Mouse (Mus musculus) heart, postnatal 4 days (tissue): Measurements from ENCODE around the gene Pcif1. TPM values are rescaled to one million over a fixed set of nuclear protein-coding genes. Genes with fewer than 3 reads are reported as not detected.

Source experiments
- DNase-seq: peaks from one replicate; pipeline ENCODE4 v3.0.0; 2021
- total RNA-seq, 2 experiments: library from RNA; stranded (reverse); gene quantifications; 2 replicates each; pipeline ENCODE4 v1.2.3; 2021

Pcif1 gene
- total RNA-seq, 2 experiments from 2014 or later, result 47.0 to 48.2 TPM

DNA sequence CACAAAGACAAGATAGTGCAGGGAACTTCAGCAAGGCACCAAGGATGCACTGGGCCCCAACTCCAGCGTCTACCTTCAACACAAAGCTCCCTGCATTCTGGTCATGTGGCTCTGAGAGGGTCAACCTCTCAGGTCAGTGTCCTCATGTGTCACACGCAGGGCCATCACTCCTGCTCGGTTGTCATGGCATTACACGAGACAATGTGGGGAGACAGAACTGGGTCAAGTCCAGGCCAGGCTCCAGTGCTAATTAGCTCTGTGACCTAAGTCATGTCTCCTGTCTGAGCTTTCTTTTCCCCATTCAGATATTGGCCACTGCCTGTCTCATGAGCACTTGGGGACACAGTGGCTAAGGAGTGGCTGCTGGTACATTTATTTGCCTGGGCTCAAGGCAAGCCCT, 44.2 kb downstream of the Pcif1 start:
- no peak for DNase-seq

DNA sequence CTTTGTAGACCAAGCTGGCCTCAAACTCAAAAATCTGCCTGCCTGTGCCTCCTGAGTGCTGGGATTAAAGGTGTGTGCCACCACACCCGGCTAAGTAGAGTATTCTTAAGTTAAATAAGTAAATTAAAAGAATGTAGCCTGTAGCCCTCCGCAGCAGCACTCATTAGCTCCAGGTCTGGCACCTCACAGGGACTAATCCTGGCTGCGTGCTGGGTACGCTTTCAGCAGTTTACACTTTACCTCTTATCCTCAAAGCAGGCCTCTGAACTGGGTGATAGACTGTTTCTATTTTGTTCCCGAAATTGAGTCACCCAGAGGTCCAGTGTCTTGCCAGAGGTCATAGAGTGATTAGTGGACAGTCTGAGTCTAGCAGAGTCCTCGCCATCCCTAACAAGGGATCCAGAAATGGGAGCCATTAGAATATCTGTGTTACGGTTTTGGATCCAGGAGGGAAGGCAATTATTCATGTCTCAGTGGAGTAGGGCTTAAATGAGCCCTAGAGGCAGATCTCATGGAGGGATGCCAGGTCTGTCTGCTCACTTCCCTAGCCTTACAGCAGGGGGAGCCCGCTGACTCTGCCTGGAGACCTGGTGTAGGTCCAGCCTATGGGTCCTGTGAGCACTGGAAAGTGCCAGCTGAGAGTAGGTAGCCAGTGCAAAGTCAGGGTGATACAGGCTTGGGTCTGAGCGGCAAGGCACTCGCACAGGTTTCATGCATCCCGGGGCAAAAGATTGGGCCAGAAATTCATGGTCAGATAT, 45.2 kb downstream of the Pcif1 start:
- DNase-seq, result peak; percentile 94

DNA sequence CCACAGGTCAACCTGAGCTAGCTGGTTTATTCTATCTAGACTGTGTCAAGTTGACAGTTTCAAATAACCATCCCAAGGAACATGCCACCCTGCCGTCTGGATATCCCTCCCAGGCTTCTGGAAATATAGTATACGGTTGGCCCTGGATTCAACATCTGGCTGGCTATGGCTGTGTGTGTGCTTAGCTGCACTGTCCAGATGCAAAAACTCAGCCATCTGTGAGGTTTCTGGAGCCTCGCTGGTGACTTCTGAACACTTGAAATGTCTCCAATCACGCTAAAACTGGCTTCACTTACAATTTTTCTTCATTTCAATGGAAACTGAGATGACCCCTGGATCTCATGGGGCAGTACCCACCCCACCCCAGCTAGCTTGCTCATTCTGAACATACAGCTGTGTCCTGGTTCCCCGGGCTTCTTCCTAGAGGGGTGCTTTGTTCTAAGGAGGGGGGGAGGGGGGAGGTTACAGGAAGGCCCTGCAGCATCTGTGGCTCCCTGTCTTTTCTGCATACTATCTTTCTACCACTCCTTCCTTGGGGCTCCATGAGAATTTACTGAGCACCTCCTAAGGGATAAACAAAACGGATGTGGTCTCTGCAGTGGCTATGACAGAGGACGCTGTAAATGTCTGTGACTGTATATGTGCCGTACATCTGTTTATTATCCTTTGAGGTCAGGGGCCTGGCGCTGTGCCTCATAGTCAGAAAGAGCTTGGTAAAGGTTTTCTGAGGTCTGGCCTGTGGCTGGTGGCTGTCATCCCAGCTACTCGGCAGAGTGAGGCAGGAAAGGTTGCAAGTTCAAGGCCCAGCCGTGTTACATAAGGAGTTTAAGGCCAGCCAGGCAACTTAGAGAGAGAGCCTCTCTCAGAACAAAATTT, 51.8 kb downstream of the Pcif1 start:
- peak; percentile 38 for DNase-seq

DNA sequence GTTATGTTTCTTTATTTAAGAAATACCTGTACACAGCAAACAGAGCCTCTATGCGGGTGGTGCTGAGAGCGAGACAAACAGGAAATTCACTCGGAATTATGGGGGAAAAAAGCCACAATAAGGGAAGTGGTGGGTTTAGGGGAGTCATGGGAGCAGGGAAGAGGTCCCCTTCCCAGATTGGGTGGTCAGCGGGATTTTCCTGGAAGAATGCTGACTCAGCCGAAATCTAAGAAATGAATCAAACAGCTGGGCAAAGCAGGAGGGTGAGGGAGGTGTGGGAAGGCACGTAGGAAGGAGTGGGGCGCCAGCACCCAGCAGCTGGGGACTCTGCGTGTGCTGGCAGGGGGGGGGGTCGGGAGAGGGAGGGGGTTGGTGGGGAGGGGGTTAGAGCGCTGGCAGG, 54.4 kb downstream of the Pcif1 start:
- no peak for DNase-seq

DNA sequence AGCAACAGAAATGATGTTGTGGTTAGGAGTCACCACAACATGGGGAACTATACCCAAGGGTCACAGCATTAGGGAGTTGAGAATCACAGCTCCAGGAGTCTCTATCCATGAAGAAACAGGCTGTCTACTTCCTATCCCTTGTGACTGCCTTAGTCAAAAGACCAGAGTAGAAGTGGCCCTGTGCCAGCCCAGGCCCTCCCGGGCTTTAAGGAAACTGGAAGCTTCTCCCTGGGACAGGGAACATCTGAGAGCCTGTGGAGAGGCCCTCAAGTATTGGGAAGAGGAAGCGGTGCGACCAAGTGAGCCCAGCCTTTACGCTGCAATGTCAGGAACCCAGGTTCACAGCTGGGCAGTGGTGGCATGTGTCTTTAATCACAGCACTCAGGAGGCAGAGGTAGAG, 56.9 kb downstream of the Pcif1 start:
- no peak for DNase-seq

DNA sequence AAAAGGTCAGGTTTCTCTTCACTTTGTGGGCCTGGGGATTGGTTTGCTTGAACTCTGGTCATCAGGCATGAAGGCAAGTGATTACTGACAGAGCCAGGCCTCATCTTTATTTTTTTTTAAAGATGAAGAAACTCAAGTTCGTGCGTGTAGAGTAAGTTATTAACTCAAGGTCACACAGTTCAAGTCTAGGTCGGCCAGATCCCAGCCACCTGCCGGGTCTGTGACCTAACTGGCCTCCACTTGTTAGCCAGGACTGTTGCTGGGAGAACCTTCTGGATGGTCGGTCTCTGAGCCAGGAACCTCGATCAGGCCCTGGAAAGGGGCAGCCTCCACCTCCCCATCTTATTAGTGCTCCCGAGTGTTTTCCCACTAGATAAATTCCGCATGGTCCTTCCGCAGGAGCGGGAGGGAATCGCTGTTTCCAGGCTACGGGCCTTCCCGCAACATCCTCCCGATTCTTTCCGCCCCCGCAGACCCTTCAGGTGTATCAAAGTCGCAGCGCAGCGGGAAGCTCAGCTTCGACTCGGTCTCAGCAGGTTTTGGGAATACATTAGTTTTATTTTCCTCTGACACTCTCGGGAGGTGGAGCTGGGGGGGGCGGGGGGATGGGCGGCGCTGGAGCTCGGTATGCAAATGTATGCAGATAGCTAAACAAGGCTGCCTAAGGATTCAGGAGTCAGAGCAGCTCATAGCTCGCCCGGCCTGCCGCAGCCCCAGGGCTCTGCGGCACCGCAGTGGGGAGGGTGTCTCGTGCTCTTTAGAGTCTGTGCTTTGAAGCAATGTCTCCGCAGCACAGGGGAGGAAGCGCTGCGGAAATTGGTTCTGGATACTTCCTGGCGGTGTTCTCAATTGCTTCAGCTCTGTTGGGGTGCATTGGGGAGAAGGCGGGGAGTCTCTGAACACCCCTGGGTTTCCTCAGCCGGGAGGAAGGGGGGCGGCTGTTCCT, 59.3 kb downstream of the Pcif1 start:
- DNase-seq, result no peak

DNA sequence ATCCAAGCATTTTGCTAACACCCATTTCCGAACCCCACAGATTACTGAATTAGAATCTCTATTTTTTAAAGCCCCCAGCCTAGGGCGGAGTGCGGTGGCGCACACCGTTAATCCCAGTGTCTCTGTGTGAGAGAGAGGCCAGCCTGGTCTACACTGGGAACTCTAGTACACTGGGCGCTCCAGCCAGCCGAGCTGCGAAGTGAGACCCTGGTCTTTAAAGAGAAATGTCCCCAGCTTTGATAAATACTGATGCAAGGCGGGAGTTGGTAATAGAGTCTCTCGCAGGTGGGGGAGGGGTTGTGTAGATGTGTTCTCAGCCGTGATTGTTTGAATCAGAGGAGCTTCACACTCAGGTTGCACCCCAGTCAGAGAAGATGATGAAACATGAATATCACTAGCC, 60.0 kb downstream of the Pcif1 start:
- no peak for DNase-seq

DNA sequence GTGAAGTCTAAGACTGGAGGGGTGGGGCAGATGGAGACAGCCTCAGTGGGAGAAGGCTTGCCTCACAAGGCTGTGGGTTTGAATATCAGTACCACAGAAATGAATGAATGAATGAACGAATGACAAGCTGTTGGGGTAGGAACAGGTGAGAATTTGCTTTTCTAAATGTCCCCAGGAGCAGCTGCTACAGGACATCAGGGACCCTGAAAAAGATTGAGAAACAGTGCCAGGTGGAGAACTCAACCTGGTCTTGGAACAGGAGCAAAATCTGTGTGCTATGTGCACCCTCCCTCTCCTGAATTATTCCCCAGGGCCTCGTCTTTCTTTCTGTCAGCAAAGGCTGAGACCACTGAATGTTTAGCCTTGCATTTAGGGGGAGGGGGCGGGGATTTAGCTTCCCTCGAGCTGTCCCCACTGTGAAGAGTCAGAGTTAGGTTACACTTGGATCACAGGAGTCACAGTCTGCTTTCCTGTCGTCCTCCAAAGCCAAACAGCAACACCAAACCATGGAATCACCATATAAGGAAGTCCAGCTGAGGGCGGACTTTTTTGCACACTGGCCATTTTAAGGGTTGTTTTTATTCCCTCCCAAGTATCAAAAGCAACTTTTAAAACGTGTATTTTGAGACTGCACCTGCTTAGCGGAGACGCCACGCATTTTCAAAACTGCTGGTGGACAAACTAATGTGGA, 61.2 kb downstream of the Pcif1 start, which contains the start of gene Mmp9:
Gene Mmp9, plus strand, starts transcription at position 641 of the 691 bp plus-strand sequence.
- DNase-seq, result no peak

DNA sequence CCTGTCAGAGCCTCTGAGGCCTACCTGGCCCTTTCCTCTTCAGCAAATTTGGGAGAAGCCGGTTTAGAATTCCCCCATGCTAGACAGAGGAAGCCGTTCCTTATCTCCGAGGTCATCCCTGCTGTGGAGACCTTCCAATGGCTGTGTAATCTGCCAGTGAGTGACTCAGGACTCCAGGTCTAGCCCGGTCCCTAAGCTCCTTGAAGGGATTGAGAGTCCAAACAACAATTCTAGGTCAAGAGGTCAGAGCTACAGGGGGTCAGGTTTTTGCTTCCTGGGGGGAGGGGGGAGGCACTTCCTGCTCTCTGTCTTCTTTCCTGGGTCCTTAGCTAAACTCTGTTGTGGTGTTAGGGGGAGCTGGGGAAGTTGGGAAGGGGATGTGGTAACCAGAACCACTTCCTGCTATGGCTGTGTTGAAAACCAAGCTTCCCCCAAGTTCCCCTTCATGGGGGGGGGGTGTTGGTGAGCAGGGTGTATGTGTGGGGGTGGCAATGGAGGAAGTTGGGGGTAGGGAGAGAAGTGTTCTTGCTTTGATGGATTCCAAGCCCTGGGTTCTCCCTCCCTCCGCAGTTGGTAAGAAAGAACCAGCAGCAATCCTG, 63.7 kb downstream of the Pcif1 start:
- DNase-seq, result no peak

Other genes starting within 250 kb of the Pcif1 start
- gene Wfdc16, start 240.5 kb upstream of the Pcif1 start, total RNA-seq, result not detected
- gene Wfdc10, start 223.3 kb upstream of the Pcif1 start, total RNA-seq, result not detected
- not detected for gene Wfdc9, start 222.7 kb upstream of the Pcif1 start, total RNA-seq
- gene Wfdc11, start 205.2 kb upstream of the Pcif1 start, total RNA-seq, result not detected
- not detected for gene Wfdc13, start 194.2 kb upstream of the Pcif1 start, total RNA-seq
- gene Spint4, start 180.8 kb upstream of the Pcif1 start, total RNA-seq, result not detected
- gene Spint5, start 164.0 kb upstream of the Pcif1 start, total RNA-seq, result not detected
- under 1 TPM; 0.26 to 0.27 TPM for gene Wfdc3, start 133.4 kb upstream of the Pcif1 start, total RNA-seq
- gene Dnttip1, start 133.3 kb upstream of the Pcif1 start, total RNA-seq, result 10 to 100 TPM; 41.2 to 42.0 TPM
- gene Ube2c, start 109.4 kb upstream of the Pcif1 start, total RNA-seq, result 100 to 1,000 TPM; 130 to 144 TPM
- gene Tnnc2, start 99.3 kb upstream of the Pcif1 start, total RNA-seq, result 10 to 100 TPM in 1 of 2 experiments, not detected in 1; 10.8 TPM
- 10 to 100 TPM; 22.9 to 24.1 TPM for gene Snx21, start 93.5 kb upstream of the Pcif1 start, total RNA-seq
- 10 to 100 TPM; 13.1 to 13.5 TPM for gene Acot8, start 74.4 kb upstream of the Pcif1 start, total RNA-seq
- gene Zswim3, start 74.2 kb upstream of the Pcif1 start, total RNA-seq, result 1 to 10 TPM; 1.8 to 2.3 TPM
- 1 to 10 TPM; 5.0 to 5.8 TPM for gene Zswim1, start 56.6 kb upstream of the Pcif1 start, total RNA-seq
- 1 to 10 TPM in 1 of 2 experiments, under 1 TPM in 1; 0.92 to 1.9 TPM for gene Spata25, start 50.8 kb upstream of the Pcif1 start, total RNA-seq
- 100 to 1,000 TPM; 101 to 104 TPM for gene Ctsa, start 46.4 kb upstream of the Pcif1 start, total RNA-seq
- gene Neurl2, start 45.8 kb upstream of the Pcif1 start, total RNA-seq, result 10 to 100 TPM; 33.3 to 34.0 TPM
- 10 to 100 TPM; 13.2 to 20.5 TPM for gene Pltp, start 21.6 kb upstream of the Pcif1 start, total RNA-seq
- 10 to 100 TPM; 14.7 to 15.8 TPM for gene Zfp335, start 32.5 kb downstream of the Pcif1 start, total RNA-seq
- gene Mmp9, start 61.5 kb downstream of the Pcif1 start, total RNA-seq, result under 1 TPM; 0.48 to 0.63 TPM
- gene Slc12a5, start 81.5 kb downstream of the Pcif1 start, total RNA-seq, result 1 to 10 TPM in 1 of 2 experiments, under 1 TPM in 1; 0.90 to 1.1 TPM
- gene Ncoa5, start 155.6 kb downstream of the Pcif1 start, total RNA-seq, result 10 to 100 TPM; 29.1 to 30.2 TPM
- 1 to 10 TPM; 4.9 to 5.3 TPM for gene Cd40, start 176.3 kb downstream of the Pcif1 start, total RNA-seq
- not detected for gene 1700025C18Rik, start 211.4 kb downstream of the Pcif1 start, total RNA-seq